Comparison of ENCODE assay signal across 9 mouse cellular contexts in the genomic region with DNA sequence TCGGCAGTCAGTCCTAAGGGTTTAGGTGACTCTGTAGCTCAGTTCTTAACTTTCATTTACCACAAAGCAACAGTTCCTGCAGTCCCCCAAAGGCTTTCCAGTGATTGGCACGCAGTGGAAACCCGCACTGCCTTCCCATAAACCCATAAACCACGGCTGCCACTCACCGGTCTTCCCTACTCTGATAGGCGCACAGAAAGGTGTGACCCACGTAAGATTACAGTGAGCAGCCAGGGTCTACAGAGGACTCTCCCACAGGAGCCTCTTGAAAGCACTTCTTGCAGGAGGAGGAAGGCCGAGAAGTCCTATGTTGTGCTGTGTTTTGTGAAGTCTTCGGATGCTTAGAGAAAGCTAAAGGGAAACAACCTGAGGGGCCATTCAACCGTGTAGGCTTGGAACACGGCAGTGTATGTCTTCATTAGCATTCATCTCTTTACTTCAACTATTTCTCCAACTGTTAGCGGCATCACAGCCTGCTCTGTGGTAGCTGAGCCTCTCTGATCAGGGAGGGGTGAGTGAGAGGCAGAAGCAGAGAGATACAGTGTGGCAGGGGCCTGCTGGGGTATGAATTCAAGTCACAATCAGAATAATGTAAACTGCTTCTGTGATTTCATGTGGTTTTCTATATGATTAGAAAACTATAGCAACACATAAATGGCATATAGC.
A peak's percentile ranks its signal among the peaks of the same experiment; 100 is the strongest.
DNase-seq lines count a peak whose midpoint lies in the region; ATAC-seq lines count a peak whose summit lies in the region.
"Had no signal": no experiment of that assay in that cellular context is flagged by ENCODE, and none has a peak within 500 bp of the region (broad histone marks: within the 10 kb centered on the region; RNA-seq: fewer than 3 reads in every experiment).

No protein-coding gene starts in this region.

- H3K4me2 ChIP-seq in heart, embryonic 14.5 days (ENCODE audit: low read length): peak overlapping the region; percentile 83
- H3K4me2 ChIP-seq in forebrain, embryonic 13.5 days: peak overlapping the region; percentile 91
- peak overlapping the region; percentile 49; the same call in 1 of the 2 replicates for H3K4me2 ChIP-seq in liver, embryonic 16.5 days (ENCODE audit: low read depth, low read length)
- H3K4me2 ChIP-seq in stomach, embryonic 15.5 days: peak overlapping the region; percentile 62

- peaks cover 3 to 4% of the 10 kb centered on the region in 2 experiments; a peak in 2 of 4 replicates for H3K4me1 ChIP-seq in heart, embryonic 14.5 days (ENCODE audit: control insufficient read depth in 2 of 2, insufficient read depth in 2 of 2, low read length in 2 of 2)
- peaks cover 16% of the 10 kb centered on the region for H3K4me1 ChIP-seq in forebrain, embryonic 13.5 days
- H3K4me1 ChIP-seq in liver, embryonic 16.5 days (ENCODE audit: control insufficient read depth, low read depth, low read length): no peaks in the 10 kb centered on the region
- H3K4me1 ChIP-seq in stomach, embryonic 15.5 days: 0 out of 2 replicates have a peak, but pooled peaks cover 10% of the 10 kb centered on the region

- ATAC-seq in heart, embryonic 14.5 days (ENCODE audit: insufficient number of reproducible peaks, insufficient read depth, low FRiP score, low read depth): no peak
- ATAC-seq in forebrain, embryonic 13.5 days: peak; percentile 85
- no peak for ATAC-seq in liver, embryonic 16.5 days (ENCODE audit: low read depth)
- ATAC-seq in stomach, embryonic 15.5 days (ENCODE audit: insufficient read depth, low FRiP score, low read depth): 0 out of 2 replicates have a peak, but pooled peaks have one; percentile 53

- no peaks in the 10 kb centered on the region for H3K36me3 ChIP-seq in heart, embryonic 14.5 days (ENCODE audit: control insufficient read depth, insufficient read depth, low read length)
- no peaks in the 10 kb centered on the region for H3K36me3 ChIP-seq in forebrain, embryonic 13.5 days (ENCODE audit: poor library complexity, severe bottlenecking)
- no peaks in the 10 kb centered on the region for H3K36me3 ChIP-seq in liver, embryonic 16.5 days (ENCODE audit: control insufficient read depth, insufficient read depth)
- no peaks in the 10 kb centered on the region for H3K36me3 ChIP-seq in stomach, embryonic 15.5 days

- no peak for DNase-seq in heart, adult 8-10 months (ENCODE audit: low spot score)
- peak; percentile 67 for DNase-seq in kidney, adult 9 months
- no peak for DNase-seq in adrenal gland, postnatal 25 days
- DNase-seq in thymus, postnatal 0 days (ENCODE audit: low spot score): no peak

- H3K27me3 ChIP-seq in heart, embryonic 14.5 days (ENCODE audit: control insufficient read depth, insufficient read depth, low read length): no peaks in the 10 kb centered on the region
- H3K27me3 ChIP-seq in forebrain, embryonic 13.5 days: no peaks in the 10 kb centered on the region
- H3K27me3 ChIP-seq in liver, embryonic 16.5 days (ENCODE audit: control insufficient read depth, insufficient read depth, low read depth, low read length): peaks cover 15% of the 10 kb centered on the region
- H3K27me3 ChIP-seq in stomach, embryonic 15.5 days (replicated peaks): no peaks in the 10 kb centered on the region
- H3K27me3 ChIP-seq: CH12.LX had no signal

- no peaks in the 10 kb centered on the region for H3K9me3 ChIP-seq in heart, embryonic 14.5 days (ENCODE audit: control insufficient read depth, low read length)
- no peaks in the 10 kb centered on the region for H3K9me3 ChIP-seq in forebrain, embryonic 13.5 days (replicated peaks)
- no peaks in the 10 kb centered on the region for H3K9me3 ChIP-seq in liver, embryonic 16.5 days (replicated peaks; ENCODE audit: control insufficient read depth, low read length)
- H3K9me3 ChIP-seq in stomach, embryonic 15.5 days: no peaks in the 10 kb centered on the region

- peak overlapping the region; percentile 43 to 52 for H3K4me3 ChIP-seq in heart, embryonic 14.5 days (ENCODE audit: control insufficient read depth in 1 of 2, insufficient read depth in 1 of 2, low read depth in 1 of 2, low read length in 2 of 2)
- H3K4me3 ChIP-seq in forebrain, embryonic 13.5 days: peak overlapping the region; percentile 51
- no peak overlapping the region; the same call in 1 of the 2 replicates for H3K4me3 ChIP-seq in liver, embryonic 16.5 days (ENCODE audit: low read depth, low read length)
- peak overlapping the region; percentile 31 for H3K4me3 ChIP-seq in stomach, embryonic 15.5 days (replicated peaks)

- H3K9ac ChIP-seq in heart, embryonic 14.5 days (ENCODE audit: low read length): peak overlapping the region; percentile 55
- peak overlapping the region; percentile 71 for H3K9ac ChIP-seq in forebrain, embryonic 13.5 days
- no peak overlapping the region for H3K9ac ChIP-seq in liver, embryonic 16.5 days (ENCODE audit: low read depth, low read length)
- H3K9ac ChIP-seq in stomach, embryonic 15.5 days: no peak overlapping the region

- H3K27ac ChIP-seq in heart, embryonic 14.5 days (replicated peaks in 1 of 2; ENCODE audit: control insufficient read depth in 1 of 2, insufficient read depth in 1 of 2, low read depth in 2 of 2, low read length in 2 of 2): no peak overlapping the region
- H3K27ac ChIP-seq in forebrain, embryonic 13.5 days: no peak overlapping the region
- H3K27ac ChIP-seq in liver, embryonic 16.5 days (ENCODE audit: low read length): no peak overlapping the region
- no peak overlapping the region for H3K27ac ChIP-seq in stomach, embryonic 15.5 days

- 29% methylated on average over 12 of the region's 12 CpGs for WGBS in heart, embryonic 14.5 days
- WGBS in forebrain, embryonic 13.5 days: 15% methylated on average over 11 of the region's 12 CpGs
- 21% methylated on average over 12 of the region's 12 CpGs for WGBS in liver, embryonic 16.5 days (ENCODE audit: insufficient replicate concordance)
- 30% methylated on average over 12 of the region's 12 CpGs for WGBS in stomach, embryonic 15.5 days

Comparison
In these comparisons a context has a peak if more than half of its experiments do, and no peak if none do; other contexts are left out.
1. ATAC-seq: peak in forebrain, embryonic 13.5 days (single experiment) and stomach, embryonic 15.5 days (single experiment); none in heart, embryonic 14.5 days (single experiment) and liver, embryonic 16.5 days (single experiment).
2. H3K9ac ChIP-seq: peak in heart, embryonic 14.5 days (single experiment) and forebrain, embryonic 13.5 days (single experiment); none in liver, embryonic 16.5 days (single experiment) and stomach, embryonic 15.5 days (single experiment).
3. Peak in every context shown above with its lines, with median percentiles within 50 percentile points of each other: H3K4me2 ChIP-seq.